Mouse (Mus musculus) embryonic fibroblast, embryonic 13.5 days (primary cell): Measurements from ENCODE around the gene Nup133.

Source experiments
- CTCF ChIP-seq: IDR thresholded peaks from 2 replicates; pipeline ENCODE4 v1.5.1; 2011; ENCODE audit warnings: mild to moderate bottlenecking, control low read depth, low read length, moderate library complexity, borderline replicate concordance; ENCODE audit not compliant: insufficient read depth
- POLR2A ChIP-seq: IDR thresholded peaks from 2 replicates; pipeline ENCODE4 v1.6.1; 2011; ENCODE audit warnings: low read depth, mild to moderate bottlenecking, control low read depth, low read length, moderate library complexity

- TF ChIP-seq POLR2A: no peak
- no peak for TF ChIP-seq CTCF
These were observed 36.8 kb downstream of the Nup133 start for GRCm38 (mm10) chr8:123912265-123912664.
